Mouse (Mus musculus) 3T3-L1 (cell line): ENCODE results near the gene Dusp15.
A peak's percentile ranks its signal among the peaks of the same experiment; 100 is the strongest.

Source experiments
- DNase-seq: peaks from one replicate; pipeline ENCODE4 v3.0.0-alpha.2; 2015; ENCODE audit warnings: low read depth, low spot score

Dusp15 gene

GRCm38 (mm10) chr2:152906274-152907037 is 45.0 kb downstream of the Dusp15 start:
- no peak for DNase-seq

GRCm38 (mm10) chr2:152905036-152905829 is 46.3 kb downstream of the Dusp15 start:
- DNase-seq: peak; percentile 79

GRCm38 (mm10) chr2:152904127-152904643 is 47.3 kb downstream of the Dusp15 start:
- peak; percentile 90 for DNase-seq

DNA sequence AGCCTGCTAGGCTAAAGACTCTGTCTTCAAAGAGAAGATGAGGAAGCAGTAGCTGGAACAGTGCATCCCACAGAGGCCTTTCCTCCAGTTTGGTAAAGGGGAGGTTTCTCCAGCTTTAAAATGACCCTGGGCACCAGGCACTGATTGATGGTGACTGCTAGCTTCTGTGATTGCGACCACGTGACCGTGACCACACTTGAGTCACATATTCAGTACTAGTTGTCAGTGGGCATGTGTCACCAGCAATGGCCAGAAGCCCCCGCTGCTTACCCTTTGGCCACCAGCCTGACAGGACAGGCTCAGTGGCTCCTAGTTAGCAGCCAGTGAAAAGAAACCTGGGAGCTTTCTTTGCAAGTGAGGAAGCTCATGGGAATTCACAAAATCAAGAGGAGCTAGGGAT is 47.9 kb downstream of the Dusp15 start:
- peak; percentile 88 for DNase-seq

DNA sequence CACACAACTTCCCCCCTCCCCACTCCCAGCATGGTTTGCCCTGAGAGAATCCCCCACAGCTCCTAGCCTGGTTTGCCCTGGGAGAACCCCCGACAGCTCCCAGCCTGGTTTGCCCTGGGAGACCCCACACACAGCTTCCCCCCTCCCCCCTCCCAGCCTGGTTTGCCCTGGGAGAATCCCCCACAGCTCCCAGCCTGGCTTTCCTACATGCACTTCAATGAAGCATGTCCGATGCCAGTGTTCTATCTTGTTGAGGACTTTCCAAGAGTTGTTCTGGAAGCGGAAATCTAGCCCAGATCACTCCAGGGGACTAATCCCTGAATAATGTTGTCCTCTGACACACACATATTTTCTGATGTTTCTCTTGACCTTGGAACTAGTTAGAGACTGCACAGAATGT is 48.8 kb downstream of the Dusp15 start:
- DNase-seq: no peak

- DNase-seq: no peak
Measured at GRCm38 (mm10) chr2:152901296-152901695, 50.2 kb downstream of the Dusp15 start.

DNA sequence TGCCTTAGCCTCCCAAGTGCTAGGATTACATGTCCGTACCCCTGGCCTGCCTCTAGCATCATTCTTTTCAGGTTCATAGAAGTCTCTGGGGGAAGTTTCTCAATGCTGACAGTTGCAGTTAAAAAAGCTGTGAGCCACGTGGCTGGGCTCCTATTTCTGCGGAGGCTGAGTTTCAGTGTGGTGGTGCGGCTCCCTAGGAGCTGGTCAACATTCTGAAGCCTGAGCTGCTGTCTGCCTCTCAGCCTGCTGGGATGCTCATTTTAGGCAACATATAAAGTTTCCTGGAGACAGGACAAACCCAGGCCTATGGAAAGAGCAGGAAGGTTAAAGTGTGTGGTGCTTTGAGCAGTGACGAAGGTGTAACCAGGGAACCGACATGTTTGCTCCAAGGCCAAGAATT is 52.5 kb downstream of the Dusp15 start:
- no peak for DNase-seq

DNA sequence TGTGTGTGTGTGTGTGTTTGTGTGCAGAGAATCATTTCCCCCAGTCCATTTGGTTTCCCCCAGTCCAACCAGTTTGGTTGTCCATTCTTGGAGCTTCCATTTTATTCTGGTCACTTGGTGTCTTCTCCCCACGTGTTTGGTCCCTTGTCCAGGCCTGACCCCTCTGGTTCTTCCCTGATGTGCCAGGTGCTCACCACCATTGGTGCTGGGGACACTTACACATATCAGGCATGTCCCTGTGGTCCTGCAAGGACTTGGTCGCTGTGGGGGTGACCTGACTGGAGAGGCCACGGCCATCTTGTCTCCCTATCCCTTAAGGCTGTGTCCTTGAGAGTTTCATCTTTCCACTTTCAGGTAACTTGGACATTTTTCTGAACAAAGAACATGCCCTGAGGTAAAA is 54.6 kb downstream of the Dusp15 start:
- DNase-seq: no peak

DNA sequence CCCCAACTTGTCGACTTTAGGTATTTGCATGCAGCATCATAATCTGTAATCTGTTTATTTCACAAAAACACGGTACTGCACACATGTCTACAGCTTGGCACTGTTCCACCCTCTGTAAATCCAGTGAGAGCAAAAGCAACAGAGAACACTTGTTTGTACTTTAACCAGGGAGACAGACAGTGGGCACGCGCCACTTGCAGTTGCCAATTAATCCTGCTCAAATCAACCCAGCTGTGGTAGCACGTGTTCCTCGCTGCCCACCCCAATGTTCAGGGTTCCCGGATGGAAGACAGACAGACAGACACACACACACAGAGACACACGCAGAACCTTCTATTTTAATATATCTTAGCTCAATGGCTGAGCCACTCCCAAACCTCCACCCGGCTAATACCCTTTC is 55.7 kb downstream of the Dusp15 start:
- no peak for DNase-seq
